Mouse (Mus musculus) urinary bladder, postnatal 10 days (tissue): ENCODE measurements around the gene Pfdn2.

Source experiments
- DNase-seq: peaks from one replicate; pipeline ENCODE4 v3.0.0; 2022; ENCODE audit warnings: low spot score

The Pfdn2 gene

GRCm38 (mm10) chr1:171355812-171356340 lies 10.4 kb downstream of the Pfdn2 start:
- no peak for DNase-seq

GRCm38 (mm10) chr1:171356814-171357213 lies 11.3 kb downstream of the Pfdn2 start:
- DNase-seq: no peak

- no peak for DNase-seq
Observed at GRCm38 (mm10) chr1:171358421-171358820, 13.0 kb downstream of the Pfdn2 start.

GRCm38 (mm10) chr1:171360253-171360652 lies 14.8 kb downstream of the Pfdn2 start:
- no peak for DNase-seq

- DNase-seq: peak; percentile 69
Observed at GRCm38 (mm10) chr1:171360656-171361055, 15.2 kb downstream of the Pfdn2 start, which contains the start of gene Klhdc9. Gene Klhdc9, minus strand, starts transcription at chr1:171360798.

GRCm38 (mm10) chr1:171361106-171362103 lies 15.9 kb downstream of the Pfdn2 start:
- no peak for DNase-seq

GRCm38 (mm10) chr1:171365934-171366333 lies 20.5 kb downstream of the Pfdn2 start:
- DNase-seq: no peak

- DNase-seq: peak; percentile 40
Observed at GRCm38 (mm10) chr1:171369845-171370556, 24.5 kb downstream of the Pfdn2 start, which contains the start of gene Nectin4. Gene Nectin4, plus strand, starts transcription at chr1:171370099.

- no peak for DNase-seq
Observed at GRCm38 (mm10) chr1:171372880-171373279, 27.4 kb downstream of the Pfdn2 start.

- no peak for DNase-seq
Observed at GRCm38 (mm10) chr1:171373946-171374345, 28.5 kb downstream of the Pfdn2 start.

GRCm38 (mm10) chr1:171375646-171376097 lies 30.2 kb downstream of the Pfdn2 start:
- peak; percentile 64 for DNase-seq

- no peak for DNase-seq
Observed at GRCm38 (mm10) chr1:171378298-171378697, 32.8 kb downstream of the Pfdn2 start.

- DNase-seq: no peak
Observed at GRCm38 (mm10) chr1:171379935-171380599, 34.6 kb downstream of the Pfdn2 start.

GRCm38 (mm10) chr1:171382096-171382620 lies 36.7 kb downstream of the Pfdn2 start:
- DNase-seq: no peak

- DNase-seq: no peak
Observed at GRCm38 (mm10) chr1:171384361-171384760, 38.9 kb downstream of the Pfdn2 start.

GRCm38 (mm10) chr1:171385171-171385570 lies 39.7 kb downstream of the Pfdn2 start:
- DNase-seq: no peak

GRCm38 (mm10) chr1:171387099-171387498 lies 41.6 kb downstream of the Pfdn2 start:
- DNase-seq: no peak

GRCm38 (mm10) chr1:171388376-171389102 lies 43.1 kb downstream of the Pfdn2 start, which contains the start of gene Arhgap30:
Gene Arhgap30, plus strand, starts transcription at chr1:171388954.
- no peak for DNase-seq

- no peak for DNase-seq
Observed at GRCm38 (mm10) chr1:171390101-171390500, 44.6 kb downstream of the Pfdn2 start.

- DNase-seq: no peak
Observed at GRCm38 (mm10) chr1:171401821-171402220, 56.4 kb downstream of the Pfdn2 start.

- DNase-seq: no peak
Observed at GRCm38 (mm10) chr1:171402991-171403390, 57.5 kb downstream of the Pfdn2 start.
